Mouse (Mus musculus) CH12.LX (cell line): Measurements from ENCODE around the gene Bend6. TPM values are rescaled to one million over a fixed set of nuclear protein-coding genes. Genes with fewer than 3 reads are reported as not detected.
"Not testable (repeated sequence)": the region's sequence is repeated elsewhere in the genome, so short reads cannot be mapped to it uniquely, and the experiment has no call there.

ENCODE experiments used
- DNase-seq: peaks from one replicate; pipeline ENCODE4 v3.0.0-alpha.2; 2013; ENCODE audit errors: extremely low read depth
- H3K27ac ChIP-seq: 2 replicates; pipeline ENCODE4 v1.5.1; 2012; ENCODE audit warnings: low read depth, mild to moderate bottlenecking, control low read depth, moderate library complexity; ENCODE audit not compliant: insufficient read depth
- H3K27me3 ChIP-seq: replicated peaks from 2 replicates; pipeline ENCODE3; 2012; ENCODE audit warnings: inconsistent platforms
- H3K36me3 ChIP-seq, 2 experiments: replicated peaks in 1 of 2; 2 replicates each; pipeline versions ENCODE3 to v1.6.1; 2012; ENCODE audit warnings: inconsistent platforms in 1 of 2, low read length in 1 of 2, mild to moderate bottlenecking in 1 of 2, mixed read lengths in 1 of 2, moderate library complexity in 1 of 2; ENCODE audit not compliant: control insufficient read depth in 1 of 2, insufficient read depth in 1 of 2
- H3K4me1 ChIP-seq, 2 experiments: 2 replicates each; pipeline ENCODE4 v1.6.1; 2012; ENCODE audit warnings: inconsistent platforms in 1 of 2, moderate library complexity in 1 of 2; ENCODE audit not compliant: insufficient read depth in 2 of 2, control insufficient read depth in 1 of 2
- H3K4me2 ChIP-seq: 2 replicates; pipeline ENCODE4 v1.6.1; 2012; ENCODE audit warnings: low read depth, mild to moderate bottlenecking, control low read depth; ENCODE audit not compliant: poor library complexity, insufficient read depth, severe bottlenecking
- H3K4me3 ChIP-seq, 3 experiments: fragments of 150-350 bp in 1 of 3; sonication (generic) in 1 of 3; replicated peaks in 1 of 3; 2 replicates each; pipeline versions ENCODE3 to v1.5.1; 2011 to 2012; ENCODE audit warnings: low read depth in 2 of 3, low read length in 2 of 3, mild to moderate bottlenecking in 2 of 3, moderate library complexity in 2 of 3, control low read depth in 1 of 3, improper control_type of control experiment in 1 of 3, inconsistent platforms in 1 of 3, mixed read lengths in 1 of 3; ENCODE audit not compliant: poor library complexity in 1 of 3
- H3K79me2 ChIP-seq: replicated peaks from 2 replicates; pipeline ENCODE4 v1.6.1; 2012; ENCODE audit warnings: mild to moderate bottlenecking, moderate library complexity; ENCODE audit not compliant: control insufficient read depth, poor library complexity, insufficient read depth, severe bottlenecking; ENCODE audit errors: extremely low read depth
- H3K9ac ChIP-seq: 2 replicates; pipeline ENCODE4 v1.6.1; 2012; ENCODE audit warnings: low read depth, mild to moderate bottlenecking, control low read depth, moderate library complexity; ENCODE audit not compliant: insufficient read depth
- H3K9me3 ChIP-seq: replicated peaks from 2 replicates; pipeline ENCODE3; 2012; ENCODE audit warnings: low read length, inconsistent platforms, mixed read lengths
- BHLHE40 ChIP-seq: IDR thresholded peaks from 2 replicates; pipeline ENCODE4 v1.6.1; 2011; ENCODE audit warnings: mild to moderate bottlenecking, low read depth, low read length, improper control_type of control experiment
- CHD2 ChIP-seq: IDR thresholded peaks from 2 replicates; pipeline ENCODE4 v1.6.1; 2011; ENCODE audit warnings: low read length, improper control_type of control experiment
- CTCF ChIP-seq, 2 experiments: IDR thresholded peaks in 1 of 2; conservative IDR thresholded peaks in 1 of 2; 2 replicates each; pipeline ENCODE4 v1.5.1; 2011 to 2012; ENCODE audit warnings: low read depth in 2 of 2, low read length in 2 of 2, improper control_type of control experiment in 1 of 2, inconsistent platforms in 1 of 2, mild to moderate bottlenecking in 1 of 2, moderate library complexity in 1 of 2
- E2F4 ChIP-seq: IDR thresholded peaks from 2 replicates; pipeline ENCODE4 v1.6.1; 2011; ENCODE audit warnings: low read depth, low read length, improper control_type of control experiment; ENCODE audit not compliant: insufficient replicate concordance
- ELF1 ChIP-seq: IDR thresholded peaks from 2 replicates; pipeline ENCODE4 v1.6.1; 2014; ENCODE audit warnings: low read depth, mild to moderate bottlenecking, inconsistent platforms, low read length, improper control_type of control experiment
- ETS1 ChIP-seq: conservative IDR thresholded peaks from 2 replicates; pipeline ENCODE4 v1.6.1; 2012; ENCODE audit warnings: low read depth, mild to moderate bottlenecking, inconsistent platforms, low read length, improper control_type of control experiment, moderate library complexity
- GABPA ChIP-seq: IDR thresholded peaks from 2 replicates; pipeline ENCODE4 v1.6.1; 2012; ENCODE audit warnings: low read depth, low read length, improper control_type of control experiment, inconsistent platforms; ENCODE audit not compliant: insufficient replicate concordance
- JUN ChIP-seq: IDR thresholded peaks from 2 replicates; pipeline ENCODE4 v1.6.1; 2011; ENCODE audit warnings: low read depth, mild to moderate bottlenecking, low read length, improper control_type of control experiment, moderate library complexity; ENCODE audit not compliant: insufficient read depth
- MAFK ChIP-seq: IDR thresholded peaks from 2 replicates; pipeline ENCODE4 v1.6.1; 2011; ENCODE audit warnings: low read length, improper control_type of control experiment; ENCODE audit not compliant: insufficient replicate concordance
- MAZ ChIP-seq: IDR thresholded peaks from 2 replicates; pipeline ENCODE4 v1.6.1; 2012; ENCODE audit warnings: low read depth, mild to moderate bottlenecking, inconsistent platforms, low read length, improper control_type of control experiment, moderate library complexity
- MEF2A ChIP-seq: IDR thresholded peaks from 2 replicates; pipeline ENCODE4 v1.6.1; 2014; ENCODE audit warnings: low read depth, mild to moderate bottlenecking, inconsistent platforms, low read length, improper control_type of control experiment, borderline replicate concordance
- MXI1 ChIP-seq: IDR thresholded peaks from 2 replicates; pipeline ENCODE4 v1.6.1; 2011; ENCODE audit warnings: mild to moderate bottlenecking, low read depth, low read length, improper control_type of control experiment
- PAX5 ChIP-seq: IDR thresholded peaks from 2 replicates; pipeline ENCODE4 v1.6.1; 2012; ENCODE audit warnings: low read length, inconsistent platforms, mixed read lengths
- POLR2AphosphoS2 ChIP-seq: IDR thresholded peaks from 2 replicates; pipeline ENCODE4 v1.6.1; 2011; ENCODE audit warnings: low read depth, low read length, improper control_type of control experiment
- RAD21 ChIP-seq: IDR thresholded peaks from 2 replicates; pipeline ENCODE4 v1.6.1; 2011; ENCODE audit warnings: low read depth, mild to moderate bottlenecking, low read length, improper control_type of control experiment, moderate library complexity
- RCOR1 ChIP-seq: conservative IDR thresholded peaks from 2 replicates; pipeline ENCODE4 v1.6.1; 2012; ENCODE audit warnings: low read depth, mild to moderate bottlenecking, inconsistent platforms, low read length, improper control_type of control experiment
- SMC3 ChIP-seq: IDR thresholded peaks from 2 replicates; pipeline ENCODE4 v1.6.1; 2011; ENCODE audit warnings: low read depth, low read length, improper control_type of control experiment
- TCF12 ChIP-seq: IDR thresholded peaks from 2 replicates; pipeline ENCODE4 v1.6.1; 2014; ENCODE audit warnings: low read depth, mild to moderate bottlenecking, inconsistent platforms, low read length, improper control_type of control experiment
- UBTF ChIP-seq: IDR thresholded peaks from 2 replicates; pipeline ENCODE4 v1.6.1; 2012; ENCODE audit warnings: low read depth, mild to moderate bottlenecking, inconsistent platforms, low read length, improper control_type of control experiment, moderate library complexity
- USF2 ChIP-seq: conservative IDR thresholded peaks from 2 replicates; pipeline ENCODE4 v1.6.1; 2011; ENCODE audit warnings: low read depth, low read length, improper control_type of control experiment
- ZC3H11A ChIP-seq: IDR thresholded peaks from 2 replicates; pipeline ENCODE4 v1.6.1; 2012; ENCODE audit warnings: low read depth, mild to moderate bottlenecking, inconsistent platforms, low read length, improper control_type of control experiment
- ZKSCAN1 ChIP-seq: IDR thresholded peaks from 2 replicates; pipeline ENCODE4 v1.6.1; 2012; ENCODE audit warnings: low read depth, inconsistent platforms, low read length, improper control_type of control experiment, borderline replicate concordance
- ZMIZ1 ChIP-seq: IDR thresholded peaks from 2 replicates; pipeline ENCODE4 v1.6.1; 2012; ENCODE audit warnings: low read depth, mild to moderate bottlenecking, inconsistent platforms, low read length, improper control_type of control experiment
- dilution Hi-C: fragments of 300-500 bp; cut with MboI; formaldehyde crosslinking; loops from 2 replicates; pipeline ENCODE4 v1.14.3; 2020; ENCODE audit warnings: low sequenced_read_pairs; ENCODE audit not compliant: extremely low pct_unique_long_range_greater_than_20kb, extremely low pct_ligation_motif_present
- in situ Hi-C: fragments of 300-500 bp; cut with MboI; formaldehyde crosslinking; loops from 3 replicates; pipeline ENCODE4 v1.14.3; 2019; ENCODE audit warnings: low sequenced_read_pairs, low pct_ligation_motif_present, low pct_unique_long_range_greater_than_20kb, mixed read lengths
- polyA plus RNA-seq: library from polyadenylated mRNA; unstranded; fragments of >175 nt; gene quantifications from 2 replicates; pipeline ENCODE4 v1.2.1, GENCODE M21; 2012; ENCODE audit warnings: low read depth; ENCODE audit not compliant: insufficient read length
- total RNA-seq, 2 experiments: library from RNA; depleted of rRNA; stranded (reverse); fragments of 300-350 nt in 1 of 2; fragments of >200 nt in 1 of 2; gene quantifications; 2 replicates each; pipeline ENCODE4 v1.2.3; 2012 to 2014

Bend6 gene
- total and polyA plus RNA-seq, 3 experiments: 1.4 to 3.4 (median 3.2) TPM

- Histone ChIP-seq H3K4me3 (no peak overlapping the region), H3K4me1 (no peaks in the 10 kb centered on the region)
- TF ChIP-seq SMC3 (peak; percentile 49), ELF1 (no peak), PAX5 (no peak), TCF12 (no peak), ZMIZ1 (no peak), E2F4 (no peak), ETS1 (no peak), ZKSCAN1 (no peak), MEF2A (no peak), RCOR1 (no peak), BHLHE40 (no peak), CTCF (conservative IDR thresholded peaks at IDR 0.05 in 1 of 2, IDR thresholded peaks at IDR 0.05 in 1 of 2; ENCODE audit: low read depth in 2 of 2, low read length in 2 of 2) (peak in 1 of 2 experiments; percentile 66; a peak in 2 of 4 replicates), USF2 (no peak), MXI1 (no peak), JUN (no peak), RAD21 (peak; percentile 63), CHD2 (no peak)
- TF ChIP-seq, all 38 proteins: peak for 3
- dilution Hi-C loops (no loop called here), in situ Hi-C loops (no loop called here)
- H3K36me3 ChIP-seq: no peaks in the 10 kb centered on the region
- no peak overlapping the region for H3K27ac ChIP-seq
- DNase-seq: peak; percentile 3
- H3K4me2 ChIP-seq: no peak overlapping the region
- H3K79me2 ChIP-seq: no peaks in the 10 kb centered on the region
- H3K9ac ChIP-seq: no peak overlapping the region
- H3K9me3 ChIP-seq: no peaks in the 10 kb centered on the region
- no peaks in the 10 kb centered on the region for H3K27me3 ChIP-seq
Observed at GRCm38 (mm10) chr1:33846807-33847206, 60.8 kb downstream of the Bend6 start.

GRCm38 (mm10) chr1:33843823-33844222 is 63.8 kb downstream of the Bend6 start:
- Histone ChIP-seq H3K36me3 (no peaks in the 10 kb centered on the region), H3K27me3 (no peaks in the 10 kb centered on the region), H3K4me3 (no peak overlapping the region), H3K79me2 (no peaks in the 10 kb centered on the region), H3K4me2 (no peak overlapping the region), H3K9ac (no peak overlapping the region), H3K4me1 (no peaks in the 10 kb centered on the region), H3K27ac (no peak overlapping the region), H3K9me3 (no peaks in the 10 kb centered on the region)
- dilution Hi-C loops (no loop called here), in situ Hi-C loops (no loop called here)
- TF ChIP-seq GABPA: no peak
- no peak for TF ChIP-seq UBTF
- no peak for TF ChIP-seq ZC3H11A
- no peak for TF ChIP-seq MAFK
- no peak for TF ChIP-seq MAZ
- TF ChIP-seq ETS1: no peak
- TF ChIP-seq ZMIZ1: no peak
- no peak for TF ChIP-seq POLR2AphosphoS2
- no peak for DNase-seq

- dilution Hi-C loops, H3K27ac ChIP-seq, DNase-seq, H3K27me3 ChIP-seq, H3K4me3 ChIP-seq, in situ Hi-C loops, H3K9ac ChIP-seq, H3K9me3 ChIP-seq, H3K4me2 ChIP-seq, H3K36me3 ChIP-seq, H3K79me2 ChIP-seq, H3K4me1 ChIP-seq: not testable (repeated sequence)
Observed at GRCm38 (mm10) chr1:33838952-33839351, 68.7 kb downstream of the Bend6 start.
